In genomic region chr16:23233496-23233895, GRCm38 (mm10) we compare ENCODE assay signal across 10 mouse cellular contexts. TPM values are rescaled to one million over a fixed set of nuclear protein-coding genes. Genes with fewer than 3 reads are reported as not detected.
A peak's percentile ranks its signal among the peaks of the same experiment; 100 is the strongest.
DNase-seq lines count a peak whose midpoint lies in the region; ATAC-seq and TF ChIP-seq lines count a peak whose summit lies in the region.
"Had no signal": no experiment of that assay in that cellular context is flagged by ENCODE, and none has a peak within 500 bp of the region (broad histone marks: within the 10 kb centered on the region; RNA-seq: fewer than 3 reads in every experiment).

No protein-coding gene starts in this region.

- no peaks in the 10 kb centered on the region for H3K9me3 ChIP-seq in lung, postnatal 0 days (ENCODE audit: low read length)
- H3K9me3 ChIP-seq: embryonic facial prominence, embryonic 15.5 days; liver, embryonic 13.5 days had no signal

- no peak for TF ChIP-seq CTCF in spleen, adult 2 months (IDR thresholded peaks at IDR 0.05; ENCODE audit: extremely low read depth, insufficient read depth, insufficient read length, insufficient replicate concordance)
- TF ChIP-seq CTCF in lung, postnatal 0 days (IDR thresholded peaks at IDR 0.05): no peak

- peak overlapping the region; percentile 58 for H3K27ac ChIP-seq in spleen, adult 2 months (ENCODE audit: insufficient read depth, low read length)
- H3K27ac ChIP-seq in lung, postnatal 0 days (ENCODE audit: low read length): peak overlapping the region; percentile 58; the same call in 1 of the 2 replicates
- H3K27ac ChIP-seq: embryonic facial prominence, embryonic 15.5 days; liver, embryonic 13.5 days had no signal

- no peak overlapping the region for H3K4me3 ChIP-seq in spleen, adult 2 months (ENCODE audit: extremely low read depth, insufficient read depth, insufficient read length)
- H3K4me3 ChIP-seq in lung, postnatal 0 days (ENCODE audit: low read depth, low read length): no peak overlapping the region
- H3K4me3 ChIP-seq: embryonic facial prominence, embryonic 15.5 days; liver, embryonic 13.5 days had no signal

- WGBS in spleen, adult 2 months: 46% methylated on average over 10 of the region's 10 CpGs
- 45% methylated on average over 10 of the region's 10 CpGs for WGBS in lung, postnatal 0 days

- no peak overlapping the region for H3K9ac ChIP-seq in lung, postnatal 0 days (replicated peaks; ENCODE audit: low read depth)
- H3K9ac ChIP-seq: embryonic facial prominence, embryonic 15.5 days; liver, embryonic 13.5 days had no signal

- no peak overlapping the region for H3K4me2 ChIP-seq in lung, postnatal 0 days (replicated peaks; ENCODE audit: low read depth, low read length)
- H3K4me2 ChIP-seq: embryonic facial prominence, embryonic 15.5 days; liver, embryonic 13.5 days had no signal

- ATAC-seq in lung, postnatal 0 days: peak; percentile 29; the same call in 1 of the 2 replicates

- peaks cover 37% of the 10 kb centered on the region for H3K4me1 ChIP-seq in spleen, adult 2 months (ENCODE audit: control insufficient read depth, insufficient read depth, insufficient read length)
- H3K4me1 ChIP-seq in lung, postnatal 0 days (ENCODE audit: insufficient read depth, low read depth, low read length): peaks cover 24% of the 10 kb centered on the region

- TF ChIP-seq POLR2A in spleen, adult 2 months (IDR thresholded peaks at IDR 0.05; ENCODE audit: low read depth, low read length): no peak

- peaks cover 7% of the 10 kb centered on the region for H3K36me3 ChIP-seq in spleen, adult 2 months (ENCODE audit: control insufficient read depth, insufficient read depth, low read length)
- no peaks in the 10 kb centered on the region for H3K36me3 ChIP-seq in lung, postnatal 0 days (ENCODE audit: insufficient read depth, low read length)
- H3K36me3 ChIP-seq: embryonic facial prominence, embryonic 15.5 days; liver, embryonic 13.5 days had no signal

- peak; percentile 50 for DNase-seq in adrenal gland, adult 2 months
- DNase-seq in adrenal gland, adult 18-20 months (ENCODE audit: low spot score in 2 of 2): no peak
- DNase-seq in spleen, adult 2 months (ENCODE audit: low read depth in 1 of 2, low spot score in 2 of 2): peak in 1 of 2 experiments; percentile 61
- no peak for DNase-seq in spleen, adult 12 weeks (ENCODE audit: low spot score)
- DNase-seq in lung, postnatal 0 days (ENCODE audit: low spot score): peak; percentile 60
- DNase-seq in urinary bladder, postnatal 36 days (ENCODE audit: low spot score in 2 of 2): peak; percentile 29 to 56
- no peak for DNase-seq in adipocyte (ENCODE audit: low spot score)
- DNase-seq in thymus, adult 18-20 months: no peak
- DNase-seq: liver, embryonic 13.5 days had no signal

- no peaks in the 10 kb centered on the region for H3K27me3 ChIP-seq in spleen, adult 2 months (ENCODE audit: control insufficient read depth, insufficient read depth, low read length)
- no peaks in the 10 kb centered on the region for H3K27me3 ChIP-seq in lung, postnatal 0 days (replicated peaks; ENCODE audit: insufficient read depth, low read length)
- H3K27me3 ChIP-seq: embryonic facial prominence, embryonic 15.5 days had no signal

- TF ChIP-seq EP300 in lung, postnatal 0 days (IDR thresholded peaks at IDR 0.05): no peak

RNA-seq across cellular contexts. Expression of gene St6gal1, which starts 9.0 kb away (rescaled TPM):
- total RNA-seq in adrenal gland, adult 2 months (2021): 10 to 100 TPM; 32.2 to 49.5 TPM
- polyA plus RNA-seq in adrenal gland, adult 2 months (2012; rRNA removed): 23.1 and 24.2 TPM in 2 replicates
- 10 to 100 TPM; 21.8 to 35.6 TPM for total RNA-seq in adrenal gland, adult 18-20 months (2021)
- polyA plus RNA-seq in spleen, adult 2 months (2012; rRNA removed): 30.5 and 33.1 TPM in 2 replicates
- 42.2 and 46.4 TPM in 2 replicates for polyA plus RNA-seq in lung, postnatal 0 days (2015; fragmentation: Nextera tagmentation; extraction: Ambion mirVana)

Comparison
In these comparisons a context has a peak if more than half of its experiments do, and no peak if none do; other contexts are left out.
1. DNase-seq: peak in adrenal gland, adult 2 months (single experiment), lung, postnatal 0 days (single experiment) and urinary bladder, postnatal 36 days (2 of 2); none in adrenal gland, adult 18-20 months (0 of 2), spleen, adult 12 weeks (single experiment), adipocyte (single experiment) and thymus, adult 18-20 months (0 of 2).